Comparison of ENCODE assay signal across 13 mouse cellular contexts in the genomic region with DNA sequence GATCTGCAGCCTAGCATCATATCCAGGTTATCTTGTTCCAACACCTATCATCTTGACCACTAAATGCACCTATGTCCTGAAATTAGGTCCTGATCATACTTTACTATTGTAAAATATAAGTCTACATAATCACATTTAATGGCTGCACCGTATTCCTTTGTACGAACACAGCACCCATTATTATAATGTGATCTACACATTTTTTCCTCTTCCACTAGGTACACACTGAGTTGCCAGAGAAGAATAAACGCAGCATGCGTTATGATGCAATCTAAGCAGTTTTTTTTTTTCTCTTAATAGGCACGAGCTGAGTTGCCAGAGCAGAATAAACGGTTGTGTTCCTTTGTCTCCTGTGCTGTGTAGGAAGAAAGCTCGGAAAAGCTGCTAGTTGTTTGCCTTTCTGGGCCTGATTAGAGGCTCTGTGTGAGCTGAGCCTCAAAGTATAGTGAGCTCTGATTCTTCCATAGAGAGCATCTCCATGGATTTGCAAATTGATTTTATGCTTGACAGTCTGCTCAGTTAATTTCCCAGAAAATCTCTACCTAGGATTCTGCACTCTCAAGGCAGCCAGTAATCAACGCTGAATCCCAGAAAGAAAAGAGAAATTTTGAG. TPM values are rescaled to one million over a fixed set of nuclear protein-coding genes. Genes with fewer than 3 reads are reported as not detected.
DNase-seq lines count a peak whose midpoint lies in the region; ATAC-seq lines count a peak whose summit lies in the region.
"Had no signal": no experiment of that assay in that cellular context is flagged by ENCODE, and none has a peak within 500 bp of the region (broad histone marks: within the 10 kb centered on the region; RNA-seq: fewer than 3 reads in every experiment).

No protein-coding gene starts in this region.

- H3K36me3 ChIP-seq in neural tube, embryonic 11.5 days (ENCODE audit: control insufficient read depth, insufficient read depth, low read length) = no peaks in the 10 kb centered on the region
- H3K36me3 ChIP-seq in hindbrain, embryonic 10.5 days = no peaks in the 10 kb centered on the region
- H3K36me3 ChIP-seq in midbrain, embryonic 13.5 days = no peaks in the 10 kb centered on the region
- H3K36me3 ChIP-seq: embryonic facial prominence, embryonic 15.5 days; heart, embryonic 12.5 days; limb, embryonic 15.5 days had no signal

- no peak overlapping the region; the same call in 1 of the 2 replicates for H3K9ac ChIP-seq in neural tube, embryonic 11.5 days (ENCODE audit: low read length)
- H3K9ac ChIP-seq in midbrain, embryonic 13.5 days (replicated peaks) = no peak overlapping the region
- H3K9ac ChIP-seq: embryonic facial prominence, embryonic 15.5 days; heart, embryonic 12.5 days; limb, embryonic 15.5 days had no signal

- H3K27me3 ChIP-seq in neural tube, embryonic 11.5 days (ENCODE audit: control insufficient read depth, insufficient read depth, low read length) = no peaks in the 10 kb centered on the region
- peaks cover 45% of the 10 kb centered on the region for H3K27me3 ChIP-seq in hindbrain, embryonic 10.5 days (ENCODE audit: insufficient read depth, poor library complexity, severe bottlenecking)
- peaks cover 39% of the 10 kb centered on the region for H3K27me3 ChIP-seq in midbrain, embryonic 13.5 days
- H3K27me3 ChIP-seq: embryonic facial prominence, embryonic 15.5 days; heart, embryonic 12.5 days had no signal

- no peak overlapping the region for H3K4me3 ChIP-seq in neural tube, embryonic 11.5 days (ENCODE audit: low read depth, low read length)
- no peak overlapping the region for H3K4me3 ChIP-seq in hindbrain, embryonic 10.5 days
- no peak overlapping the region for H3K4me3 ChIP-seq in midbrain, embryonic 13.5 days (replicated peaks)
- H3K4me3 ChIP-seq: embryonic facial prominence, embryonic 15.5 days; heart, embryonic 12.5 days; limb, embryonic 15.5 days had no signal

- H3K27ac ChIP-seq in neural tube, embryonic 11.5 days (ENCODE audit: low read depth, low read length) = no peak overlapping the region
- peak overlapping the region; percentile 69 for H3K27ac ChIP-seq in hindbrain, embryonic 10.5 days
- H3K27ac ChIP-seq in midbrain, embryonic 13.5 days = peak overlapping the region; percentile 81
- H3K27ac ChIP-seq: embryonic facial prominence, embryonic 15.5 days; limb, embryonic 15.5 days had no signal

- no peaks in the 10 kb centered on the region for H3K4me1 ChIP-seq in neural tube, embryonic 11.5 days (ENCODE audit: control insufficient read depth, insufficient read depth, low read length)
- peaks cover 11% of the 10 kb centered on the region; the same call in 1 of the 2 replicates for H3K4me1 ChIP-seq in hindbrain, embryonic 10.5 days (replicated peaks)
- peaks cover 11% of the 10 kb centered on the region for H3K4me1 ChIP-seq in midbrain, embryonic 13.5 days (replicated peaks)
- H3K4me1 ChIP-seq: embryonic facial prominence, embryonic 15.5 days; heart, embryonic 12.5 days; limb, embryonic 15.5 days had no signal

- H3K4me2 ChIP-seq in neural tube, embryonic 11.5 days (ENCODE audit: low read depth) = no peak overlapping the region
- H3K4me2 ChIP-seq in midbrain, embryonic 13.5 days (replicated peaks) = peak overlapping the region; percentile 19; the same call in 1 of the 2 replicates
- H3K4me2 ChIP-seq: embryonic facial prominence, embryonic 15.5 days; heart, embryonic 12.5 days; limb, embryonic 15.5 days had no signal

- DNase-seq in neural tube, embryonic 11.5 days (ENCODE audit: low spot score) = no peak
- no peak for DNase-seq in neural tube, embryonic 10.5 days (ENCODE audit: extremely low spot score, low spot score)
- DNase-seq in hindbrain, embryonic 10.5 days (ENCODE audit: low spot score) = peak; percentile 12
- peak; percentile 34 for DNase-seq in retina, postnatal 1 day
- DNase-seq in kidney, postnatal 36 days = no peak
- DNase-seq in kidney, postnatal 10 days = no peak
- no peak for DNase-seq in testis, postnatal 14 days (ENCODE audit: low spot score)
- DNase-seq: cerebellum, adult 2 months; kidney, postnatal 14 days had no signal

- peak; percentile 60; the same call in 1 of the 2 replicates for ATAC-seq in neural tube, embryonic 11.5 days (ENCODE audit: insufficient read depth, low FRiP score, low TSS enrichment)
- peak; percentile 89 for ATAC-seq in midbrain, embryonic 13.5 days

- H3K9me3 ChIP-seq in neural tube, embryonic 11.5 days (ENCODE audit: control insufficient read depth, low read length) = no peaks in the 10 kb centered on the region
- H3K9me3 ChIP-seq in hindbrain, embryonic 10.5 days = no peaks in the 10 kb centered on the region
- H3K9me3 ChIP-seq in midbrain, embryonic 13.5 days = no peaks in the 10 kb centered on the region
- H3K9me3 ChIP-seq: embryonic facial prominence, embryonic 15.5 days; heart, embryonic 12.5 days; limb, embryonic 15.5 days had no signal

- WGBS in neural tube, embryonic 11.5 days = 50% methylated on average over 8 of the region's 8 CpGs
- 44% methylated on average over 8 of the region's 8 CpGs for whole genome bisulfite sequencing in hindbrain, embryonic 10.5 days
- WGBS in midbrain, embryonic 13.5 days = 29% methylated on average over 8 of the region's 8 CpGs

RNA-seq across cellular contexts. Expression of gene Hnrnph2, which starts 19.4 kb away (rescaled TPM):
- polyA plus RNA-seq in neural tube, embryonic 11.5 days (2014; fragmentation: Nextera tagmentation; extraction: Ambion mirVana) = 163 and 179 TPM in 2 replicates
- 164 and 210 TPM in 2 replicates for polyA plus RNA-seq in hindbrain, embryonic 10.5 days (2016; fragmentation: Nextera tagmentation; extraction: Ambion mirVana)
- 184 and 186 TPM in 2 replicates for polyA plus RNA-seq in midbrain, embryonic 13.5 days (2015; fragmentation: Nextera tagmentation; extraction: Ambion mirVana)

RNA-seq across cellular contexts. Expression of gene Gla, which starts 19.4 kb away (rescaled TPM):
- 2.6 and 3.5 TPM in 2 replicates for polyA plus RNA-seq in neural tube, embryonic 11.5 days (2014; fragmentation: Nextera tagmentation; extraction: Ambion mirVana)
- 4.9 and 6.2 TPM in 2 replicates for polyA plus RNA-seq in hindbrain, embryonic 10.5 days (2016; fragmentation: Nextera tagmentation; extraction: Ambion mirVana)
- 4.1 and 4.7 TPM in 2 replicates for polyA plus RNA-seq in midbrain, embryonic 13.5 days (2015; fragmentation: Nextera tagmentation; extraction: Ambion mirVana)

RNA-seq across cellular contexts. Expression of gene Rpl36a, which starts 34.9 kb away (rescaled TPM):
- polyA plus RNA-seq in neural tube, embryonic 11.5 days (2014; fragmentation: Nextera tagmentation; extraction: Ambion mirVana) = 300 and 324 TPM in 2 replicates
- 271 and 325 TPM in 2 replicates for polyA plus RNA-seq in hindbrain, embryonic 10.5 days (2016; fragmentation: Nextera tagmentation; extraction: Ambion mirVana)
- polyA plus RNA-seq in midbrain, embryonic 13.5 days (2015; fragmentation: Nextera tagmentation; extraction: Ambion mirVana) = 211 and 233 TPM in 2 replicates

RNA-seq across cellular contexts. Expression of gene Btk, which starts 37.0 kb away (rescaled TPM):
- polyA plus RNA-seq in neural tube, embryonic 11.5 days (2014; fragmentation: Nextera tagmentation; extraction: Ambion mirVana) = 0.88 and 1.9 TPM in 2 replicates
- 1.2 and 2.2 TPM in 2 replicates for polyA plus RNA-seq in hindbrain, embryonic 10.5 days (2016; fragmentation: Nextera tagmentation; extraction: Ambion mirVana)
- 0.58 and 0.82 TPM in 2 replicates for polyA plus RNA-seq in midbrain, embryonic 13.5 days (2015; fragmentation: Nextera tagmentation; extraction: Ambion mirVana)

Comparison
In these comparisons a context has a peak if more than half of its experiments do, and no peak if none do; other contexts are left out.
1. DNase-seq: peak in hindbrain, embryonic 10.5 days (single experiment) and retina, postnatal 1 day (single experiment); none in neural tube, embryonic 11.5 days (single experiment), neural tube, embryonic 10.5 days (single experiment), kidney, postnatal 36 days (0 of 2), kidney, postnatal 10 days (single experiment) and testis, postnatal 14 days (single experiment).